8 mouse cellular contexts compared by ENCODE assay signal in genomic region chr15:99392486-99393385, GRCm38 (mm10). TPM values are rescaled to one million over a fixed set of nuclear protein-coding genes. Genes with fewer than 3 reads are reported as not detected.
DNase-seq lines count a peak whose midpoint lies in the region; ATAC-seq lines count a peak whose summit lies in the region.

TSS of gene Tmbim6 (plus strand) at chr15:99392882.

- H3K36me3 ChIP-seq in heart, embryonic 10.5 days = no peaks in the 10 kb centered on the region
- no peaks in the 10 kb centered on the region for H3K36me3 ChIP-seq in kidney, embryonic 15.5 days

- peak within 1 kb of the TSS; percentile 96 for H3K4me3 ChIP-seq in heart, embryonic 10.5 days
- H3K4me3 ChIP-seq in kidney, embryonic 15.5 days (replicated peaks) = peak within 1 kb of the TSS; percentile 92

- H3K4me1 ChIP-seq in heart, embryonic 10.5 days = peaks cover 49% of the 10 kb centered on the region
- H3K4me1 ChIP-seq in kidney, embryonic 15.5 days = peaks cover 43% of the 10 kb centered on the region

- no peaks in the 10 kb centered on the region for H3K9me3 ChIP-seq in heart, embryonic 10.5 days
- H3K9me3 ChIP-seq in kidney, embryonic 15.5 days (replicated peaks) = no peaks in the 10 kb centered on the region

- WGBS in heart, embryonic 10.5 days = under 1% methylated on average over 51 of the region's 51 CpGs
- WGBS in kidney, embryonic 15.5 days = under 1% methylated on average over 51 of the region's 51 CpGs

- H3K4me2 ChIP-seq in kidney, embryonic 15.5 days = peak within 1 kb of the TSS; percentile 89

- H3K27me3 ChIP-seq in heart, embryonic 10.5 days (ENCODE audit: insufficient read depth, poor library complexity, severe bottlenecking) = no peaks in the 10 kb centered on the region
- H3K27me3 ChIP-seq in kidney, embryonic 15.5 days = no peaks in the 10 kb centered on the region

- peak within 1 kb of the TSS; percentile 83 for H3K9ac ChIP-seq in kidney, embryonic 15.5 days

- DNase-seq in B cell, adult 2 months = peak; percentile 98 to 99
- peak; percentile 100 for DNase-seq in brain, adult 2 months (ENCODE audit: low read depth, low spot score)
- peak; percentile 100 for DNase-seq in heart, embryonic 10.5 days (ENCODE audit: low spot score)
- DNase-seq in liver = peak; percentile 99
- DNase-seq in spleen, postnatal 4 days (ENCODE audit: low spot score in 2 of 2) = peak; percentile 99

- H3K27ac ChIP-seq in heart, embryonic 10.5 days = peak within 1 kb of the TSS; percentile 95
- peak within 1 kb of the TSS; percentile 97 for H3K27ac ChIP-seq in kidney, embryonic 15.5 days

- ATAC-seq in erythroblast, adult 5-6 weeks (replicated peaks; ENCODE audit: low FRiP score, poor library complexity, severe bottlenecking) = peak; percentile 89
- ATAC-seq in kidney, embryonic 15.5 days (replicated peaks; ENCODE audit: low FRiP score) = peak; percentile 99
- peak; percentile 90 for ATAC-seq in monocyte, adult 5-6 weeks (replicated peaks; ENCODE audit: insufficient number of reproducible peaks, low FRiP score, low TSS enrichment, poor library complexity, severe bottlenecking)

RNA-seq across cellular contexts. Expression of gene Tmbim6, which starts in this region (rescaled TPM):
- total RNA-seq in erythroblast, adult 5-6 weeks (2015; ENCODE audit: low replicate concordance) = 275 and 339 TPM in 2 replicates
- total RNA-seq in erythroblast, adult 5-6 weeks (2017; ENCODE audit: low replicate concordance) = 204 and 239 TPM in 2 replicates
- 295 and 308 TPM in 2 replicates for polyA plus RNA-seq in heart, embryonic 10.5 days (2016; fragmentation: Nextera tagmentation; extraction: Ambion mirVana)
- polyA plus RNA-seq in kidney, embryonic 15.5 days (2015; fragmentation: Nextera tagmentation; extraction: Ambion mirVana) = 502 and 516 TPM in 2 replicates
- 340 to 400 TPM (median 366 TPM) in 3 replicates for total RNA-seq in monocyte, adult 5-6 weeks (2017)

Comparison
In these comparisons a context has a peak if more than half of its experiments do, and no peak if none do; other contexts are left out.
1. Peak in every context shown above with its lines: DNase-seq, ATAC-seq, H3K4me3 ChIP-seq and H3K27ac ChIP-seq.